Mouse (Mus musculus) embryonic fibroblast, embryonic 13.5 days (primary cell): ENCODE measurements around the gene 4930469K13Rik.

Experiments used
- CTCF ChIP-seq: IDR thresholded peaks from 2 replicates; pipeline ENCODE4 v1.5.1; 2011; ENCODE audit warnings: mild to moderate bottlenecking, control low read depth, low read length, moderate library complexity, borderline replicate concordance; ENCODE audit not compliant: insufficient read depth
- POLR2A ChIP-seq: IDR thresholded peaks from 2 replicates; pipeline ENCODE4 v1.6.1; 2011; ENCODE audit warnings: low read depth, mild to moderate bottlenecking, control low read depth, low read length, moderate library complexity

DNA sequence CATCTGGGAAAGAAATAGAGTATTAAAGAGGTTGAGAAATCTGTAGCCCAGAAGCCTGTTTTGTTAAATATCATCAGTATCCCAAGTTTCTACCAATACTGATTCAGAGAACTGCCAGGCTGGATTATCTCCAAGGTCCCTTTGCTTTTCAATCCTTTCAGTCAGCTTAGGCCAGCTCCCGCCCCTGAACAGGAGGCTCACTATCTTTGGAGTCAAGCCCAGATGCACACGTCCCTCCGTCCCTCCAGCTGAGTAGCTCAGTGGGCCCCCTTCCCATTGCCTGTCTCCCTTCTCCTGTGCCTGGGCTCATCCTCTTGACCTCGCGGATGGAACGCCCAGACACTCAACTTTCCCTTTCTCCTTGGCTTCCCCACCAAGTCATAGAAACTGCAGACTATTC, 171.0 kb downstream of the 4930469K13Rik start:
- TF ChIP-seq POLR2A (no peak), CTCF (no peak)
